Mouse (Mus musculus) spleen, adult 2 months (tissue): ENCODE measurements around the gene Crip1. TPM values are rescaled to one million over a fixed set of nuclear protein-coding genes. Genes with fewer than 3 reads are reported as not detected.

Experiments
- DNase-seq, 2 experiments: peaks; one replicate each; pipeline versions ENCODE4 v3.0.0 to v3.0.0-alpha.2; 2012 to 2021; ENCODE audit warnings: low spot score in 2 of 2, low read depth in 1 of 2
- H3K27ac ChIP-seq: fragments of 200-500 bp; 2 replicates; pipeline ENCODE4 v1.5.1; 2012; ENCODE audit warnings: low read length, inconsistent platforms; ENCODE audit not compliant: insufficient read depth
- H3K27me3 ChIP-seq: fragments of 200-500 bp; 2 replicates; pipeline ENCODE4 v1.6.1; 2012; ENCODE audit warnings: mild to moderate bottlenecking, moderate library complexity, low read length, inconsistent platforms; ENCODE audit not compliant: control insufficient read depth, insufficient read depth
- H3K36me3 ChIP-seq: fragments of 200-500 bp; 2 replicates; pipeline ENCODE4 v1.6.1; 2012; ENCODE audit warnings: mild to moderate bottlenecking, low read length, inconsistent platforms; ENCODE audit not compliant: control insufficient read depth, insufficient read depth
- H3K4me1 ChIP-seq: fragments of 200-500 bp; 2 replicates; pipeline ENCODE4 v1.6.1; 2011; ENCODE audit warnings: inconsistent platforms; ENCODE audit not compliant: control insufficient read depth, insufficient read depth, insufficient read length
- H3K4me3 ChIP-seq: fragments of 200-500 bp; 2 replicates; pipeline ENCODE4 v1.5.1; 2011; ENCODE audit warnings: mild to moderate bottlenecking, inconsistent platforms; ENCODE audit not compliant: insufficient read depth, insufficient read length; ENCODE audit errors: extremely low read depth
- CTCF ChIP-seq: fragments of 200-500 bp; IDR thresholded peaks from 2 replicates; pipeline ENCODE4 v1.5.1; 2011; ENCODE audit warnings: mild to moderate bottlenecking, inconsistent platforms; ENCODE audit not compliant: insufficient read depth, insufficient read length, insufficient replicate concordance; ENCODE audit errors: extremely low read depth
- POLR2A ChIP-seq: fragments of 200-500 bp; IDR thresholded peaks from 2 replicates; pipeline ENCODE4 v1.6.1; 2011; ENCODE audit warnings: low read depth, low read length, inconsistent platforms
- WGBS: fragments of 180-500 bp; shearing (Covaris S2); methylation state at CpG from one replicate; pipeline ENCODE4 v1.1.7; 2018; 5-methylcytosine and 5-hydroxymethylcytosine counted together
- polyA plus RNA-seq: library from polyadenylated mRNA; depleted of rRNA; stranded (reverse); fragments of >200 nt; gene quantifications from 2 replicates; pipeline ENCODE4 v1.2.3, GENCODE M21; 2012

Gene Crip1
- polyA plus RNA-seq, 1 experiment: 414 TPM

GRCm38 (mm10) chr12:113140616-113141411, 5.3 kb upstream of the Crip1 start:
- TF ChIP-seq POLR2A: no peak
- TF ChIP-seq CTCF: no peak
- Histone ChIP-seq H3K4me3 (peak overlapping the region; percentile 61), H3K27ac (peak overlapping the region; percentile 56), H3K36me3 (peaks cover 9% of the 10 kb centered on the region), H3K4me1 (peaks cover 11% of the 10 kb centered on the region; the same call in 1 of the 2 replicates), H3K27me3 (0 out of 2 replicates have a peak, but pooled peaks cover 3% of the 10 kb centered on the region)
- DNase-seq: no peak
- 8% methylated on average over 49 of the region's 49 CpGs for WGBS

- WGBS: 61% methylated on average over 8 of the region's 8 CpGs
- peaks cover 16% of the 10 kb centered on the region; the same call in 1 of the 2 replicates for H3K4me1 ChIP-seq
- H3K4me3 ChIP-seq: no peak overlapping the region
- TF ChIP-seq POLR2A (no peak), CTCF (no peak)
- H3K27ac ChIP-seq: peak overlapping the region; percentile 56
- no peak for DNase-seq
- H3K36me3 ChIP-seq: peaks cover 2% of the 10 kb centered on the region
- 0 out of 2 replicates have a peak, but pooled peaks cover 3% of the 10 kb centered on the region for H3K27me3 ChIP-seq
Measured at GRCm38 (mm10) chr12:113141531-113141973, 4.6 kb upstream of the Crip1 start.

- 0 out of 2 replicates have a peak, but pooled peaks cover 3% of the 10 kb centered on the region for H3K27me3 ChIP-seq
- no peak for DNase-seq
Measured at GRCm38 (mm10) chr12:113142021-113142975, 3.8 kb upstream of the Crip1 start.

GRCm38 (mm10) chr12:113143164-113143563, 3.0 kb upstream of the Crip1 start:
- DNase-seq: no peak
- WGBS: 53% methylated on average over 7 of the region's 7 CpGs
- H3K4me1 ChIP-seq: peaks cover 21% of the 10 kb centered on the region; the same call in 1 of the 2 replicates
- H3K27ac ChIP-seq: no peak overlapping the region
- H3K36me3 ChIP-seq: no peaks in the 10 kb centered on the region
- 0 out of 2 replicates have a peak, but pooled peaks cover 3% of the 10 kb centered on the region for H3K27me3 ChIP-seq
- H3K4me3 ChIP-seq: no peak overlapping the region
- TF ChIP-seq POLR2A (no peak), CTCF (no peak)

More at GRCm38 (mm10) chr12:113142021-113142975, 3.8 kb upstream of the Crip1 start:
- no peak overlapping the region; the same call in 1 of the 2 replicates for H3K4me3 ChIP-seq
- H3K27ac ChIP-seq: peak overlapping the region; percentile 56; the same call in 1 of the 2 replicates
- peaks cover 20% of the 10 kb centered on the region; the same call in 1 of the 2 replicates for H3K4me1 ChIP-seq
- TF ChIP-seq CTCF: no peak
- TF ChIP-seq POLR2A: no peak
- H3K36me3 ChIP-seq: no peaks in the 10 kb centered on the region
- 50% methylated on average over 15 of the region's 15 CpGs for WGBS

GRCm38 (mm10) chr12:113144001-113144756, 1.9 kb upstream of the Crip1 start:
- peaks cover 27% of the 10 kb centered on the region; the same call in 1 of the 2 replicates for H3K4me1 ChIP-seq
- DNase-seq: peak; percentile 14 to 38
- 76% methylated on average over 20 of the region's 20 CpGs for WGBS
- no peaks in the 10 kb centered on the region for H3K36me3 ChIP-seq
- 0 out of 2 replicates have a peak, but pooled peaks cover 3% of the 10 kb centered on the region for H3K27me3 ChIP-seq
- peak; percentile 60; the same call in 1 of the 2 replicates for TF ChIP-seq CTCF
- no peak for TF ChIP-seq POLR2A
- H3K27ac ChIP-seq: no peak overlapping the region
- no peak overlapping the region for H3K4me3 ChIP-seq

GRCm38 (mm10) chr12:113144886-113145285, 1.2 kb upstream of the Crip1 start:
- WGBS: 84% methylated on average over 16 of the region's 16 CpGs
- DNase-seq: no peak

More at GRCm38 (mm10) chr12:113144886-113145285, 1.2 kb upstream of the Crip1 start:
- peaks cover 27% of the 10 kb centered on the region; the same call in 1 of the 2 replicates for H3K4me1 ChIP-seq
- no peaks in the 10 kb centered on the region for H3K36me3 ChIP-seq
- no peak overlapping the region for H3K4me3 ChIP-seq
- 0 out of 2 replicates have a peak, but pooled peaks cover 3% of the 10 kb centered on the region for H3K27me3 ChIP-seq
- no peak for TF ChIP-seq CTCF
- TF ChIP-seq POLR2A: no peak
- H3K27ac ChIP-seq: no peak overlapping the region
